13 mouse cellular contexts compared by ENCODE assay signal in genomic region chr11:51326908-51327307, GRCm38 (mm10). TPM values are rescaled to one million over a fixed set of nuclear protein-coding genes. Genes with fewer than 3 reads are reported as not detected.
DNase-seq lines count a peak whose midpoint lies in the region; ATAC-seq and TF ChIP-seq lines count a peak whose summit lies in the region.
"Had no signal": no experiment of that assay in that cellular context is flagged by ENCODE, and none has a peak within 500 bp of the region (broad histone marks: within the 10 kb centered on the region; RNA-seq: fewer than 3 reads in every experiment).

No protein-coding gene starts in this region.

- ATAC-seq in CD4-positive, CD25-positive, alpha-beta regulatory T cell, adult 4 months, result no peak
- no peak for ATAC-seq in heart, postnatal 0 days (ENCODE audit: insufficient read depth, low read depth)
- ATAC-seq in liver, postnatal 0 days, result no peak
- no peak for ATAC-seq in liver, embryonic 12.5 days
- ATAC-seq: inflammation-experienced regulatory T-cells, adult 6 months had no signal

- H3K4me2 ChIP-seq in heart, postnatal 0 days (ENCODE audit: low read depth, low read length), result no peak overlapping the region
- no peak overlapping the region for H3K4me2 ChIP-seq in liver, postnatal 0 days (ENCODE audit: low read depth, low read length)
- no peak overlapping the region for H3K4me2 ChIP-seq in liver, embryonic 12.5 days
- H3K4me2 ChIP-seq: heart, embryonic 11.5 days; lung, embryonic 15.5 days had no signal

- no peak overlapping the region for H3K9ac ChIP-seq in heart, postnatal 0 days (replicated peaks; ENCODE audit: low read depth, low read length)
- H3K9ac ChIP-seq in liver, postnatal 0 days (replicated peaks), result no peak overlapping the region
- H3K9ac ChIP-seq in liver, embryonic 12.5 days, result no peak overlapping the region
- H3K9ac ChIP-seq: lung, embryonic 15.5 days had no signal

- WGBS in heart, postnatal 0 days, result 58% methylated on average over 6 of the region's 6 CpGs
- WGBS in liver, postnatal 0 days (ENCODE audit: insufficient replicate concordance), result 68% methylated on average over 6 of the region's 6 CpGs
- WGBS in liver, embryonic 12.5 days (ENCODE audit: insufficient replicate concordance), result 55% methylated on average over 6 of the region's 6 CpGs

- TF ChIP-seq CTCF in heart, postnatal 0 days (IDR thresholded peaks at IDR 0.05; ENCODE audit: low read depth), result peak; percentile 43
- peak; percentile 20; the same call in 1 of the 2 replicates for TF ChIP-seq CTCF in liver, postnatal 0 days (IDR thresholded peaks at IDR 0.05; ENCODE audit: low read depth)

- no peak overlapping the region for H3K27ac ChIP-seq in heart, postnatal 0 days (ENCODE audit: low read depth)
- no peak overlapping the region for H3K27ac ChIP-seq in liver, postnatal 0 days (ENCODE audit: low read depth)
- no peak overlapping the region for H3K27ac ChIP-seq in liver, embryonic 12.5 days
- H3K27ac ChIP-seq: lung, embryonic 15.5 days had no signal

- no peaks in the 10 kb centered on the region for H3K9me3 ChIP-seq in heart, postnatal 0 days (replicated peaks; ENCODE audit: control insufficient read depth, low read length)
- no peaks in the 10 kb centered on the region for H3K9me3 ChIP-seq in liver, postnatal 0 days (ENCODE audit: low read length)
- H3K9me3 ChIP-seq in liver, embryonic 12.5 days (replicated peaks), result no peaks in the 10 kb centered on the region
- H3K9me3 ChIP-seq: lung, embryonic 15.5 days had no signal

- no peaks in the 10 kb centered on the region for H3K27me3 ChIP-seq in heart, postnatal 0 days (ENCODE audit: control insufficient read depth, insufficient read depth, low read length)
- H3K27me3 ChIP-seq in liver, postnatal 0 days (ENCODE audit: insufficient read depth, low read length), result no peaks in the 10 kb centered on the region
- 0 out of 2 replicates have a peak, but pooled peaks cover 6% of the 10 kb centered on the region for H3K27me3 ChIP-seq in liver, embryonic 12.5 days (replicated peaks)
- H3K27me3 ChIP-seq: lung, embryonic 15.5 days had no signal

- DNase-seq in CD4-positive, CD25-positive, alpha-beta regulatory T cell, adult 2 months (ENCODE audit: low read depth, low spot score), result peak; percentile 2
- DNase-seq in heart, postnatal 0 days (ENCODE audit: low spot score), result peak; percentile 13
- DNase-seq in heart, postnatal 4 days, result no peak
- DNase-seq in liver, postnatal 0 days, result no peak
- DNase-seq in lung, postnatal 14 days, result peak; percentile 34
- no peak for DNase-seq in thymus, postnatal 25 days
- DNase-seq: spleen, adult 18-20 months; thymus, postnatal 14 days had no signal

- H3K4me3 ChIP-seq in heart, postnatal 0 days (ENCODE audit: low read depth, low read length), result no peak overlapping the region
- no peak overlapping the region for H3K4me3 ChIP-seq in liver, postnatal 0 days (ENCODE audit: low read depth, low read length)
- H3K4me3 ChIP-seq in liver, embryonic 12.5 days, result no peak overlapping the region
- H3K4me3 ChIP-seq: lung, embryonic 15.5 days had no signal

- no peak for TF ChIP-seq EP300 in heart, postnatal 0 days (IDR thresholded peaks at IDR 0.05; ENCODE audit: low read depth)
- no peak for TF ChIP-seq EP300 in liver, postnatal 0 days (IDR thresholded peaks at IDR 0.05; ENCODE audit: low read depth)

- no peaks in the 10 kb centered on the region for H3K36me3 ChIP-seq in heart, postnatal 0 days (replicated peaks; ENCODE audit: control insufficient read depth, insufficient read depth, low read length)
- no peaks in the 10 kb centered on the region for H3K36me3 ChIP-seq in liver, postnatal 0 days (replicated peaks; ENCODE audit: insufficient read depth, low read length)
- H3K36me3 ChIP-seq in liver, embryonic 12.5 days, result no peaks in the 10 kb centered on the region
- H3K36me3 ChIP-seq: lung, embryonic 15.5 days had no signal

- no peaks in the 10 kb centered on the region for H3K4me1 ChIP-seq in heart, postnatal 0 days (ENCODE audit: control insufficient read depth, insufficient read depth)
- H3K4me1 ChIP-seq in liver, postnatal 0 days (ENCODE audit: insufficient read depth), result no peaks in the 10 kb centered on the region
- H3K4me1 ChIP-seq in liver, embryonic 12.5 days, result no peaks in the 10 kb centered on the region

RNA-seq across cellular contexts. Expression of gene Col23a1, which starts 37.2 kb away (rescaled TPM):
- 1 to 10 TPM; 1.5 to 2.8 TPM for polyA plus RNA-seq in CD4-positive, CD25-positive, alpha-beta regulatory T cell, adult 4 months (2017; shearing (Covaris generic))
- total RNA-seq in heart, postnatal 0 days (2014; rRNA removed; ENCODE audit: low replicate concordance), result 7.2 and 9.8 TPM in 2 replicates
- polyA plus RNA-seq in heart, postnatal 0 days (2015; fragmentation: Nextera tagmentation; extraction: Ambion mirVana), result 3.3 and 3.5 TPM in 2 replicates
- total RNA-seq in heart, postnatal 4 days (2021), result 1 to 10 TPM; 5.7 to 6.0 TPM
- 0.09 and 0.13 TPM in 2 replicates for polyA plus RNA-seq in liver, postnatal 0 days (2015; fragmentation: Nextera tagmentation; extraction: Ambion mirVana)
- 0.75 and 0.79 TPM in 2 replicates for polyA plus RNA-seq in liver, embryonic 12.5 days (2016; fragmentation: Nextera tagmentation; extraction: Ambion mirVana)

Comparison
In these comparisons a context has a peak if more than half of its experiments do, and no peak if none do; other contexts are left out.
1. DNase-seq: peak in CD4-positive, CD25-positive, alpha-beta regulatory T cell, adult 2 months (single experiment), heart, postnatal 0 days (single experiment) and lung, postnatal 14 days (single experiment); none in heart, postnatal 4 days (single experiment), liver, postnatal 0 days (single experiment) and thymus, postnatal 25 days (single experiment).